Mouse (Mus musculus) effector memory CD4-positive, alpha-beta T cell, adult 5 months (primary cell): Measurements from ENCODE around the gene Togaram1. TPM values are rescaled to one million over a fixed set of nuclear protein-coding genes. Genes with fewer than 3 reads are reported as not detected.

Experiments
- polyA plus RNA-seq: library from polyadenylated mRNA; unstranded; fragments of 100-300 nt; shearing (Covaris generic); gene quantifications from one replicate; pipeline ENCODE4 v1.2.1, GENCODE M21; 2017

The Togaram1 gene
- polyA plus RNA-seq = 48.3 TPM

GRCm38 (mm10) chr12:64965124-64966026 is at the start of gene Togaram1, which contains the start of gene Klhl28:
Gene Togaram1, plus strand, starts transcription at chr12:64965804.
Gene Klhl28, minus strand, starts transcription at chr12:64965534.

GRCm38 (mm10) chr12:64917578-64918471 is 47.8 kb upstream of the Togaram1 start, which contains the start of gene Gm527:
Gene Gm527, plus strand, starts transcription at chr12:64917906.

GRCm38 (mm10) chr12:65036190-65036870 is 70.7 kb downstream of the Togaram1 start, which contains the start of gene Prpf39:
Gene Prpf39, plus strand, starts transcription at chr12:65036333.

Other genes with a start within 250 kb of the Togaram1 start
- gene Gm527, start 47.9 kb upstream of the Togaram1 start, polyA plus RNA-seq = 15.2 TPM
- gene Klhl28, start 270 bp upstream of the Togaram1 start, polyA plus RNA-seq = 21.6 TPM
- 89.4 TPM for gene Prpf39, start 70.5 kb downstream of the Togaram1 start, polyA plus RNA-seq
- 172 TPM for gene Fkbp3, start 108.2 kb downstream of the Togaram1 start, polyA plus RNA-seq
- gene Fancm, start 109.8 kb downstream of the Togaram1 start, polyA plus RNA-seq = 13.4 TPM
- 0.62 TPM for gene Mis18bp1, start 206.8 kb downstream of the Togaram1 start, polyA plus RNA-seq